Mouse (Mus musculus) monocyte, adult 59 days (primary cell): ENCODE data around the gene E2f8. TPM values are rescaled to one million over a fixed set of nuclear protein-coding genes. Genes with fewer than 3 reads are reported as not detected.

Source experiments
- total RNA-seq, 2 experiments: library from RNA; stranded (reverse); gene quantifications; one replicate each; pipeline ENCODE4 v1.2.4; 2023

The E2f8 gene
- total RNA-seq = 1 to 10 TPM; 5.5 to 6.8 TPM

GRCm38 (mm10) chr7:48881486-48881885, at the start of gene E2f8:
TSS of gene E2f8 (minus strand) at chr7:48881596.

GRCm38 (mm10) chr7:48908521-48909341, 27.3 kb upstream of the E2f8 start, which contains the start of gene Nav2:
TSS of gene Nav2 (plus strand) at chr7:48908716.

DNA sequence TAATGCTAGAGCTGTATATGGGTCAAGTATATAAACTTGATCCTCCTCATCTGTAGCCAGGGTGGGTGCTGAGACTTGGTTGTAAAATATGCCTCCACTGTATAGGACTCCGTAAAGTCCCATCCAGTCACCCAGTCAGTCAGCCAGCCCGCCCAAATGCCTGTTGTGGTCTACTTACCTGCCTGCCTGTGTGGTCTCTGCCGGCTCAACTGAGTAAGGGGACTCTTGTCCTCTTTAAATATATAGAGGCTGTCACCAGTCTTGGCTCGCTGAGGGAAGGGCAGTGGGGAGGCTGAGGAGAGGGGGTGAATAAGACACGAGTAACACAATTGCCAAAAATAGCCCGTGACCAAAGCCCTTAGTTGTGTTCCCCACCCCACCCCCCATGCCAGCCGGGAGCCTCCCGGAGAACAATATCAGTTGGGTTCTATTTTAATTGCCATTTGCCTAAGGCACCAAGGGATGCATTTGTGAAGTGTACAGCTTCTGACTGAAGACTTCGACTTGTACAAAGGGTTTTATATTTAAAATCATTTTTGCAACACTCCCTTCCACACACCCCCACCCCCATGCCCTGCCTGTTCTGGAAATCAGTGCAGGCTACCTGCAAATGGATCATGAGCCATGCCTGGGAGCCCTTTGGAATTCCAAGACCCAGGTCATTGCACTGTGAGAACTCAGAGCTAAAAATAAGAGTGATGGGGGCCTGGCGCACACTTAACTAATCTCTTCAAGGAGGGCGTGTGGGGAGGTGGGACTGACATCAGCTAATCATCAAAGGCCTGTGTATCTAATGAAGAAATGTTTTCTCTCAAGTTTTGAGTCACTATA, 33.4 kb downstream of the E2f8 start, which contains the start of gene Csrp3:
Gene Csrp3, minus strand, starts transcription at position 214 of the 831 bp plus-strand sequence.

Other genes starting within 250 kb of the E2f8 start
- gene Mrgprb3, start 237.8 kb downstream of the E2f8 start, total RNA-seq = not detected
- gene Zdhhc13, start 92.6 kb downstream of the E2f8 start, total RNA-seq = 10 to 100 TPM; 20.6 to 22.4 TPM
- not detected for gene Csrp3, start 33.6 kb downstream of the E2f8 start, total RNA-seq
- gene Nav2, start 27.1 kb upstream of the E2f8 start, total RNA-seq = 1 to 10 TPM; 5.4 to 6.4 TPM